Mouse (Mus musculus): ENCODE results near the gene Igsf21.
A peak's percentile ranks its signal among the peaks of the same experiment; 100 is the strongest.

The Igsf21 gene

DNA sequence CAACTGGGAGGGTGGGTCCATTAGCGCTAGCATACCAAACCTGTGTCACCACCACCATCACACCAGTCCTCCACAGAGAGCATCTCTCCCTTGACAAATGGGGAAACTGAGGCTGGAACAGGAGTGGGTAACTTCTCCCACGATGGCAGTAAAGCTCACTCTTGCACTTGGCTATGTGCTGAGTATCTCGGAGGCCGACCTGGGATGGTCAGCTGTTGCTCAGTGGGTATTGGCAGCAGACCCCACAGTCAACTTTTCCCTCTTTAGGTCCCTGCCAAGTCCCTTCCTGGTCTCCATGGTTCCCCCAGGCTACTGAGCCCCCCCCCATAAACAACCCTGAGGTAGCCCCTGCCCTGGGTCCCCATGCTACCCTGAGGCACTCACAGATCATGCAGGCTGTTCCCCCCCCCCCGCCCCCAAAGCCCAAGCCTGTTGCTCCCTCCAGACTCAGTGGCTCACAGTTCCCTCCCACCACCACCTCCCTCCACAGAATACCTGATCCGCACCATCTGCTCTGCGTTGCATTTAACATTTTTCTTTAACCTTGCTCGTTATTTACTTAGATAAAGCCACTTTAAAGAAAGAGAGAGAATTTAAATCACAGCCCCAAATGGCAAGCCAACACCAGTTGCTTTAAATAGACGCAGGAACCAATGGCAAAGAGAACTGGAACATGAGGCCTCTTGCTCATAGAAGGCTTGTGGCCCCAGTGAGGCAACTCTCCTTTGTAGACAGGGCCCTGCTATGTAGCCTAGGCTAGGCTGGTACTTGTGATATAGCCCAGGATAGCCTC lies 11.0 kb downstream of the Igsf21 start:
- DNase-seq (ENCODE audit: low spot score in 2 of 2) = no peak

DNA sequence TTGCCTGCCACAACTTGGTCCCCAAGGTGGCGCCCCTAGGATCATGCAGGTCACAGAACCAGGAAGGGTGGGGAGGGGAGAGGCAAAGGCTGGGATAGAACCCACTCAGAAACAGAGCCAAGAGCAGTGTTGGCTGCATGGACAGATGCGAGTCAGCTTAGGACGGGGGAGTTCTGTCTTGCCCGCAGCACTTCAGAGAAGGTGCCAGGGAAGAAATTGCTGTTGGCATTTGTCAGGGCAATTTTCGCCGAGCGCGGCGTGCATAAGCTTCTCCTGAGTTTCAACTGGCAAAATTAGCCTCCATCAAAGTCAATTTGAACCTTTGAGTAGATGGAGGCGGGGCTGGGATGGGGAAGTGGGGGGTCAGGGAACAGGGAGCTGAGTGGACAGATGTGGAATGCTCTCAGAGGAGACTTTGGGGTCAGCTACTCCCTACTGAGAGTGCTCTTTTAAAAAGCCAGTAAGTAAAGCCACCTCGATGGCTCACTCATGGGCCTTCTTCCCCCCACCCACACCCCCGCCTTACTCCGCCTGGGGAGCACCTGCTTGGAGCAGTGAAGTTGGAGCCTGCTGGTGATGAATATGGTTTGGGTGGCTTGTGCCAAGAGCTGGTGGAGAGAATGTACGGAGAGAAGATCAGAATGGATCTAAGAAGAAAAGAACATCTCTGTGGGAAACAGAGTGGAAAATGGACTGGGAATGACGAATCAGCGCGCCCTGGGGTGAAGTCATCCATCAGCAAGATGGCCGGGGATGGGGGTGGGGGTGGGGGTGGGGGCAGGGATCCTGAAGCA lies 12.0 kb downstream of the Igsf21 start:
- DNase-seq (ENCODE audit: low spot score in 2 of 2) = no peak

DNA sequence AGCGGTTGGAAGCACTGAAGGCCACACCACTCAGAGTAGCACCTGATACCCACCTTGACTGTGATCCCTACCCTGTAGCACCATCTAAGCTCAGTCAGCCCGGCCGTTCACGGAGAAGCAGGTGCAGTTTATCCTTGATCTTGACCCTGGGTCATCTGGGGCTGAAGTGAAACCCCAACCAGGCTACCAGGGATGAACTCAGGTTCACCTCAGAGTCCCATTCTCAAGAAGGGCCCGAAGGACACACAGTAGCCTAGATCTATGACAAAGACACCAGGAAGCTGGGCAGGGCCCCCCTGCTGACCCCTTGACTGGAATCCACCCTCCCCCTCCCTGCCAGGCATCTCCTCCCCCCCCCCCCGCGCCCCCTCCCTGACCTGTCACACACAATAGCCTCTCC lies 18.7 kb downstream of the Igsf21 start:
- no peak for DNase-seq (ENCODE audit: low spot score in 2 of 2)

DNA sequence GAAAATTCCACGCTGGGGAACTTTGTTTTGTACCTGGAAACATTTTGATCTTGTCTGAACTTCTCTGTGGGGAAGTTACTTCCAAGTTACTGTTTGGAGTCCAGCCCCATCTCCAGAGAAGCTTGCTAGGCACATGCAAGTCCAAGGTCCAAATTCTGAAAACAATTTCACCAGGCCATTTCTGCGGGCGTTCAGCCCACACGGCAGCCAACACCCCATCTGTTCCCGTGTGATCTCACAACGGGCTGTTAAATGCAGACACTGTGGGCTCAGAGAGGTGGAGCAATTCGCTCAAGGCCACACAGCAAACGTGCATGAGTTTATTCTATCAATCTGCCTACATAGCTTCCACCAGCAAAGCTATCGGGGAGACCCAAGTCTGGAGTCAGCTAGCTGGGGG lies 21.4 kb downstream of the Igsf21 start:
- DNase-seq (ENCODE audit: low spot score in 2 of 2) = no peak

DNA sequence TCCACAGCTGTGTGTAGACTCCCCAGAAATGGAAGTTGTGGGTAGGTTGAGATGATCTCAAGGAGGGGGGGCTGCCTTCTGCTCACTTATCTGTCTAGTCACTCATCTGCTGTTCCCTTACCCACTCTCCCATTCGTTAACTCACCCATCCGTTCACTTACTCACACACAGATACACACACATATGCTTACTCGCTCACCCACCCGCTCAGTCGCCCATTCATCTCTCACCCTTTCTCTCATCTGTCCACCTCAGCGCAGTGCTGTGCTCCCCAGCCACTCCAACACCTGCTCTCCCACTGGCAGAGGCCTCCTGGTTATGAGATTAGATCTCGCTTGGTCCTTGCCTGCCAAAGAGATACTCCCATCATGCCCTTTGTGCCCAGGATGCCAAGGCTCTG lies 22.1 kb downstream of the Igsf21 start:
- DNase-seq (ENCODE audit: low spot score in 2 of 2) = no peak

DNA sequence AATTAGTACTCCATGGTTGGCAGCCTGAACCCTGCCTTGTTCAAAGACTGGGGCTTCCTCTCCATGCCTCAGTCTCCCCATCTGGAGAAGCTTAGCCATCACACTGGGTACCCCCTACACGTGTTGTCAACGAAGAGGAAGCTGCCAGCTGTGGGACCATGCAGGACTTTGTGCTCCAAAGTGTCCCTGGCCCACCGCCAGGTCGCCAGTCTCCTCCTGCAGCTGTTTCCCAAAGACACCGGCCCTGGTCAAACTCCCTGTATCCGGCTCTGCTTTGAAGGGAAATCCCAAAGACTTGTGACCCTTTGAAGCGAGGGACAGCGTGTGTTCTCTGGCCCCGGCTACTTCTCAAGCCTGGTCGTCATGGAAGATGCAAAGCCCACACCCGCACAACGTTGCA lies 23.5 kb downstream of the Igsf21 start:
- DNase-seq (ENCODE audit: low spot score in 2 of 2) = no peak

DNA sequence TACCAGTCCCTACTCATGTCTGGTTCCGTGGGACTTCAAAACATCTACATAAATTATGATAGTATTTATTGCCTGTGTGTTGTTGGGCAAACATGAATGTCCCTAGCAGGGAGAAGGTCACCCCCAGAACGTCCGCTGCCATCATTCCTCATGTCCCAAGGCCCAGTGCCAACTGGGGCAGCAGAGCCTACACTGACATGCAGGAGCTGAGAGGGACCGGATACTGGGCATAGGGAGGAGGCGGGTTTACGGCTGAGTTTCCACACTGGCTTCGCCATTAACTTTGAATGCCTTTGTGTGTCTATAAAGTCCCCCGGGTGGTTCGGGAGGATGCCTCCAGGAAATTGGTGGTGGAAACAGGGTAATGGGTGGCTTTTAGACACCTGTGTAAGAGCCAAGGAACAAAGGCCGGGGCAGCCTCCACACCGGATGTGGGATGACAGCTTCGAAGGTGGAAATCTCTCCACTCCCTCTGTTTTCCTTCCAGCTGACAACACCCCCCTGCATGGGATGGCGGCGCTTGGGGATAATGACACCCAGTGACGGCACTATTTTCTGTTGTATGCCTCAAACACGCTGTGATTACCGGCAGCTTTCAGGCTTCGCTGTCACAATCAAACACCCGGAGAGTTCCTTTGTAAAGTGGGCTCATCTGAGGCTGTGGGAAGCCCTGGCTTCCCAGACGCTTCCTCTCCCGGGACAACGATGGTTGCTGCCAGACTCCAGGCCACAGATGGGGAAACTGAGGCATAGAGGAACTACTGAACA lies 26.1 kb downstream of the Igsf21 start:
- DNase-seq (ENCODE audit: low spot score in 2 of 2) = no peak

DNA sequence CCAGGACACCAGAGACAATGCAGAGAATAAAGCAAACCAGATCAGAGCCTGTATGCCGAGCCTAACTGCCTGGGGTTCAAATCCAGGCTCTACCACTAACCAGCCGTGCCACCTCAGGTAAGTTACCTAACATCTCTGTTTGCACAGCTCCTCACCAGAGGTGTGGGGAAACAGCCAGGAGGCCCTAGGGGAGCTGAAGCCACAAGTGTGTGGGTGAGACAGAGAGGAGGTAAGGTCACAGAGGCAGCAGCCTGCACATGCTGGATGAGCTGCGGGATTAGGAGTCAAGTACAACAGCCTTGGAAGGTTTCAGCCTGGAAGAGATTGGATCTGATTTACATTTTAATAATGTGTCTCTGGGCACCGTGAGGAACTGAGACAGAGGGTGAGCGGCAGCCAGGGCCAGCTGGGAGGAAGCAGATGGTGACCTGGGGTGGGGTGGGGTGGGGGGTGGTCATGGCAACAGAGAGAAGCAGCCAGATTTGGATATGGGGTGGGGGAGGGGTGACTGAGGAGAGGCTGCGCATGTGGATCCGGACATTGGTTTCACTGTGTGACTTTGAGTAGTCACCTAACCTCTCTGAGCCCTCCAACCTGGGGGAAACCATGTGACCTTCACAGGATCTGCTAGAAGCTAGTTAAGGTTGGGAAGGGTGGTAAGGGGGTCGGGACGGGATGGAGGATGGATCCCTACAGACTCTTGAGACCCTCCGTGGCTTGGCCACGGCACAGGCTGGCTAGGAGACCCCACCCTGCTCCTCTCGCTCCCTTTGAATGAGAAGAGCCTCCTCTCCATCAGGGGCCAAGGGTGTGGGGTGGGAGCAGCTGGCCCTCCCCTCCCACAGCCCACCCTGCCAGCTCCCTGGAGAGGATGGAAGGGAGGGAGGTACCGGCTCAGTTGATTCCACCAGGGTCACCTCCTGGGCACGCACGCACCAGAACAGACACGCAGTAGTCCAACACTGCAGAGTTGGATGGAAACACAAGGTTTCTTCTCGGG lies 27.4 kb downstream of the Igsf21 start:
- no peak for DNase-seq (ENCODE audit: low spot score in 2 of 2)

DNA sequence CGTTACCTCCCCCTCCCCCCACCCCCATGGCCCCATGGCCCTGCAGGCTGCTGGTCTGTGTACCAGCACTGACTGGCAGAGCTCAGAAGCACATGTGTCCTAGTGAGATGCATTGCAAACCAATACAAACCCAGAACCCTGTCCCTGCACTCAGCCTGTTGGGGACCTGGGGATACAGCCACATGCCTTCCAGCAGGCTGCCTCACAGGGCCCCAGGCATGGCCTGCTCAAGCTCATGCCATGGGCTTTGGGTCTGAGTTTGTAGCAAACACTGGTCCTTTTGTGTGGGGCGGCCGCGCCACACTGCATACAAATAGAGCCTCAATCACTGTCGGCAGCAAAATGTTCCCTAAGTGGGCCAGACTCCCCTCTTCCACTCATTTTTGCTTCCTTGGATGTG lies 28.2 kb downstream of the Igsf21 start:
- no peak for DNase-seq (ENCODE audit: low spot score in 2 of 2)

DNA sequence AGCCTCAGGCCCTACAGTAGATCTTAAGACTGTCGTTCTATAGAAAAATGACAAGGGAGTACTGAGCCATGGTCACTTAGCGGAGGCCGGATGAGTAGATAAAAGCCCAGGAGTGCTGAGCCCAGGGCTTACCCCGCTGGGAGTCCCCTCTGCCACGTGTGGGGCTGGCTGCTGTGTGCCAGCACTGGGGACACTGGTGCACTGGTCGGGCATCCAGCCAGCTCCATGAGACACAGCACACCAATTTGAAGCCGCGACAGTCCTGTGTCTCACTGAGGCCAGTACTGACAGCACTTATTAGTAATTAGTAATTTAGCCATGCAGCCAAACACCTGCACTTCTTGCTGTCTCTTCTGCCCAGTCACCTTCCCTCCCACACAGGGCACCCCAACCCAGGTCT lies 28.6 kb downstream of the Igsf21 start:
- DNase-seq (ENCODE audit: low spot score in 2 of 2) = no peak

DNA sequence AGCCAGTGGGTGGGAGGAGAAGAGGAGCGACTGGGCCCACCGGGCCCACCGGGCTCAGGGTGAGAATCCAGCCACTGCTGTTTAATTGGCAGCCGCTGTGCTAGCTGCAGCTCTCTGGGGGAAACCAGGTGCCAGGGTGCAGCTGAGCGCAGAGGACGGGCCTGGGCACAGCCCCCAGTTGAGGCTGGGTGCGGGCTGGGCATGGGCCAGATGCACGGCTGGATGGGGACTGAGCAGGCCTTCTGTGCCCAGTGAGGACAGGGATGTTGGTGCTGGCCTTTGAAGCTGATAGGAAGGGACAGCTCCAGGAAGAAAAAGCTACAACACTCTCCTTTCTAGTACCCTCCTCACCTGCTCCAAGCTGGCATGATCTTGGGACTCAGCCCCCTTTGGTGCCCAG lies 30.5 kb downstream of the Igsf21 start:
- no peak for DNase-seq (ENCODE audit: low spot score in 2 of 2)

DNA sequence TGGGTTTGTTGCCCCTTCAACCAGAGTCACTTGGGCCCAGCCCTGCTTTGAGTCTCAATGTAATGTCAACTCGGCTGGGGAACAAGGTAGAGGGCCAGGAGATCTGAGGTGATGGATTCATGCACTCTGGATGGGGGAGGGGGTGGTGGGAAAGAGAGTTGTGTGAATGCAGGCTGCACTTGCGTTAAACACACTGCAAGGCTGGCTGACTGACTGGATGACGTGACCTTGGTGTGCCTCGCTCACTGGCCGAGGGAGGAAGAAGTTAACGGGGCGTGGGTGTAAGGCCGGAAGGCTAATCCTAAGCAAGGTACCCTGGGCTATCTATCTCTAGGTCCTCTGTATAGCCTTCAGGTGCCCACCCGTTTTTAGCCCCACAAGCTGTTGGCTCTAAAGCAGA lies 31.4 kb downstream of the Igsf21 start:
- no peak for DNase-seq (ENCODE audit: low spot score in 2 of 2)

DNA sequence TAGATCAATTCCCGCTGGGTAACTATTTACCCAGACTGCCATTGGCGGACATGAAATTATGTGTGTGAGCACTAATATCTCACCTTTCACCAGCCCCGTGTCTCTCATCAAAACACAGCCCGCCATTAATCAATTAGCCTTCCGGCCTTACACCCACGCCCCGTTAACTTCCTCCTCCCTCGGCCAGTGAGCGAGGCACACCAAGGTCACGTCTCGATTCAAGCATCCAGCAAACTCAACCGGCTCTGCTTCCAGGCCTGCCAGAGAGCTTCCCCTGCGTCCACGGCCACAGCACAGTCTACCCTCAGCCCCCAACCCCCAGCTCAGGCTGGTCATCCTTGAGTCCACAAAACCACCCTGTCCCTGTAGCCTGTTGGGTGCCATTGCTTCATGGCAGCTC lies 32.2 kb downstream of the Igsf21 start:
- no peak for DNase-seq (ENCODE audit: low spot score in 2 of 2)

DNA sequence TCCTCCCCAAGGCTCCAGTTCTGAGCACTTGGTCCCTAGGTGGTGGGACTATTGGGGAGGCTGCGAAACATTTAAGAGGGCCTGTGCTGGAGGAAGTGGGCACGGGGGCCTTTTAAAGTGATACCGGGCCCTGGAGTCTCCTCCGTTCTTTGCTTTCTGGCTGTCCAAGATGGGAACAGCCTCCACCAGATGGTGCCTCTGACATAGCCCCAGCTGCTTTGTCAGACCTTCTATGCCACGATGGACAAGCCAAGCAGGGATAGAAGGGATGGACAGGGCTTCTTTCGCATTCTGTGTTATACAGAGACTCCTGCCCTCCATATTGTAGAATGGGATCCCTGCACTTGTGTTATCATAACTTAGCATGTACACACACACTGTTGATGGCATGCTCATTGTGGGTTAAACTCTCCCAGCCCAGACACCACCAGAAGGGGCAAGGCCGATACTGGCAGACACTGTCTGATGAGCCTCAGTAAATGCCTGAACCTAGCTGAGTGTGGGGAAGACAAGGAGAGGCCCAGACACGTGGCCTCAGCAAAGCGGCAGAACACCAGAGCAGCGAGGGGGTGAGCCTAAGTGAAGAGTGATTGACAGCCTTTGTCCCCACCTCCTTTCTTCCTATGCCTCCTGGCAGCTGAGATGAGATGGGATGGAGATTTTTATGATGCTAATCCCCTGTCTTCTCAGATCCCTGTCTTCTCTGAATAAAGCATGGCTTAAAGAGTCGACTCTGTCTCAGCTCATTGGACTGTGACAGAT lies 36.3 kb downstream of the Igsf21 start:
- no peak for DNase-seq (ENCODE audit: low spot score in 2 of 2)

DNA sequence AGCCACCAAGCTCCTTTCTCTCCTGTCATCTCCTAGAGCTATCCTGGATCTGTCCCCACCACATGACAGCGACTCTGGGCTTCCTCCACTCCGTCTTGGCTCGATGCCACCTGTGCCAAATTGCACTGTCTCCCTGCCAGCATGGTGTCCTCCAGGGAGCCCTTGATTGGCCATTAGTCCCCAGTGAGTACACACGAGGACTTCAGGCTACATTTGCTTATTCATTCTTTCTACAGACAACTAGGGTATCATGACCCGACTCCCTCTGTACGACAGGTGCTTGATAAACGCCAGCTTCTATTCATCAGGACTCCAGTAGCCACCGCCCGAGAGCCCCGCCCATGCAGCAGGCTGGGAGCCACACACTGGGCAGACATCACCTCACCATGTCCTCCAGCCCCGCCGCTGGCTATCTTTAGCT lies 40.8 kb downstream of the Igsf21 start:
- no peak for DNase-seq (ENCODE audit: low spot score in 2 of 2)

DNA sequence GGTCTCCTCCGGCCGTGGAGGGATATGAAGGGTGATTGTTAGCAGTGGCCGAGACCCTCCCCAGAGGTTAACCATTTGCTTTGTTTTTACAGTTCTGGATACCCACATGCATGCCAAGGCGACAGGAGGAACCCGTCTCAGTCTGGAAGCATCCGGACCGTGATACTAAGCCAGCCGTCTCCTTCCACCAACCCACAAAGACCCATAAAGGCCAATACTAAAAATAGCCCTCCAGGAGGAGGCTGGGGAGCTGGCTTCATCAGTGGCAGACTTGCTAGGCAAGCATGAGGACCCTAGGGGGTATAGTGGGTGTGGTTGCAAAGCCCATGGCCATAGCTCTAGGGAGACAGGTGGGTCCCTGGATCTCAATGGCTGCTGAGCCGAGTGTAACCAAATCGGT lies 41.8 kb downstream of the Igsf21 start:
- DNase-seq (ENCODE audit: low spot score in 2 of 2) = no peak

DNA sequence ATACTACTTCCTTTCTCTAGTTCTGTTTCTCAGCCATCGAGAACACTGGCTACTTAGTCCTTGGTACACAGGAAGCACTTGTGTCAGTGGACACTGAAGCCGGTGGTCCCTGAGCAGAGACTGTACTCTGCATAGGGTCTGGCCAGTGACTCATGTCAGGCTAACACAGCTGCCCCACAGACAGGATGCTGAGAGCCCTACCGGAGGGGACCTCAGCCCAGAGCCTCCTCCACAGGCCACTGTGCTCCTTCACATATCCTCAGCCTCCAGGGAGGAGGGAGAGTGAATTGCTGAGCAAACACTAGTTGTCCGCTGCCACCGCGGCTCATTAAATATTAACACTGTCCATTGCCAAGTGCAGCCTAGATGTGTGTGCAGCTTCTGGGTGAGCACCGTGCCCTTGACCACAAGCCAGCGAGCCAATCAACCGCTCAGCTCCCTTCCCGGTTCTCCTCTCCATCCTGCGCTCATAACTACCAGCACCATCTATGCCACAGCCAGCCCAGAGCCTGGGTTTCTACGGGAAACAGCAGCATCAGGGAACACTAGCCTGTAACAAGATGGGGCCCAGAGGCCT lies 42.8 kb downstream of the Igsf21 start:
- no peak for DNase-seq (ENCODE audit: low spot score in 2 of 2)

DNA sequence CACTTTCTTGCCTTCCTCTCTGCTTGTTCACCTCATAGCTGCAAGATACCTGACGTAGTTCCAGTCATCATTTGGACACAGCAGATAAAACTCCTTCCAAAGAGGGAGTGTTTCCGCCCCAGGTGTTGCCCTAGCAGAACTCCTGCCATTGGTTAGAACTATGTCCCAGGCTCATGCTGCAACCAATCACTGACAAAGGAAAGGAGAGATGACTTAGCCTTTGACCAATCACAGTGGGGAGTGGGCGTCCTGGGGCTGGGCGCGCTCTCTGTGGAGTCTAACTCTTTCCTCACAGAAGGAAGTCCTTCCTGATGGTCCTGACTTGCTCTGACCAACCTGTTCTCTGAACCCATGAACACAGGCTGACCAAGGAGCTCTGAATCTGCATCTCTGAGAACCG lies 44.4 kb downstream of the Igsf21 start:
- DNase-seq (ENCODE audit: low spot score in 2 of 2) = no peak

DNA sequence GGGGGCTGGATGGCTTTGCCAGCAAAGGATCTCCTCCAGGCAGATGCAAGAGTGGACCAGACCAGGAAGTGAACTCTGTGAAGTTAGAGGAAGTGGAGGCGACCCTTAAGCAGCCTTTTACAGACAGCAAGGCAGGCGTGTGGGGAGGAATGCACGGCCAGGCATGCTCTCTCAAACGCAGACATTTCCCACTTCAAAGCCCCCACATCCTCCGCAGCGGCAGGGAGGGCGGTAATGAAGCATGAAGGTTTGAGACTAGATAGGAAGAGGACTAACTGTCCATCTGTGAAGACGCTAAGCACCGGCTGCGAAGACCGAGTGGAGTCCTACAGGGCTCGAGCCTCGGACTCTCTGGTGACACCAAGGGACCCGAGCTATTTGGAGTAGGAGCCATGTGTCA lies 46.3 kb downstream of the Igsf21 start:
- peak in 1 of 2 experiments; percentile 5 for DNase-seq (ENCODE audit: low spot score in 2 of 2)

DNA sequence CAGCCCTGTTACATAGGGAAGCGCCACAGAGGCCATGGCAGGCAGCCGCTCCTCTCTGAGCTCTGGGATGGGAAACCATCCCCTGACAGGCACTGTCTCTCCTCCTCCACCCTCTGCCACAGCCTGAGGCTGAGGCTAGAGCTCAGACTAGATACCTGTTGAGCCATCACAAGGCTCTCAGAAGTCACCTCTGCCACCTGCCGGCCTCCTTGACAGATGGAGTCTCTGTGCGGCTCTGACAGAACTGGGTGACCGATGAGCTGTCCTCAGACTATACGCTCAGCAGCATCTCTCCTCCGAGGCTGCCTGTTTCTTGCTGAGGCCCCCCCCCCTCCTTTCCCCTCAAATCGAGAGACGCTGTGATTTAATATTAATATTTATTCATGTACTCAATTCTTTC lies 49.9 kb downstream of the Igsf21 start:
- DNase-seq (ENCODE audit: low spot score in 2 of 2) = no peak
